Mouse (Mus musculus) ZHBTc4 (cell line): Measurements from ENCODE around the gene Ppp1cc.
"Not testable (repeated sequence)": the region's sequence is repeated elsewhere in the genome, so short reads cannot be mapped to it uniquely, and the experiment has no call there.

Experiments used
- DNase-seq: peaks from one replicate; pipeline ENCODE4 v3.0.0-alpha.2; 2011; ENCODE audit warnings: low read depth, low spot score

The Ppp1cc gene

DNA sequence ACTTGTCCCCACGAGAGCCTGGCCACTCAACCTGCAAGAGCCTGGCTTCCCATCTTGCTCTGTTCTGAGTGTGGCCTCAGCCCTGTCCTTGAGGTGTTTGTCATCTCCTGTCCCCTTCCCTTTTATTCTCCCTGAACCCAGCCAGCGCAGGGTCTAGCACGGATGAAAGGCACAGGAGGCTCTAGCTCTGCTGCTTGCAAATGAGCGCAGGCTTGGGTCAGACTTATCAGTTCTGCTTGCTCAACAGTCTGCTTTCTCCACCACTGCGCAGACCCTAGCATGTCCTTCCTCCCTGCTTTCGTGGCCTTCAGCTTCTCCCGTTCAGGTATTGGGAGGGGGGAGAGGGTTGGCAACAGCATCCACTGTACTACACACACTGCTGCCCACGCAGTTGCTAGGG, 54.0 kb downstream of the Ppp1cc start:
- DNase-seq: no peak

DNA sequence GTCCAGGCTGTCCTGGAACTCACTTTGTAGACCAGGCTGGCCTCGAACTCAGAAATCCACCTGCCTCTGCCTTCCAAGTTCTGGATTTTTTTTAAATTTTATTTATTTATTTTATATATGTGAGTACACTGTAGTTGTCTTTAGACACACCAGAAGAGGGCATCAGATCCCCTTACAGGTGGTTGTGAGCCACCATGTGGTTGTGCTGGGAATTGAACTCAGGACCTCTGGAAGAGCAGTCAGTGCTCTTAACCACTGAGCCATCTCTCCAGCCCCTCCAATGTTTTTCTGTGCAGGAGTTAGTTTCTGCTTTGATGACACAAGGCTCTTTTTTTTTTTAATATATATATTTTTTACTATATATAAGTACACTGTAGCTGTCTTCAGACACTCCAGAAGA, 54.7 kb downstream of the Ppp1cc start:
- not testable (repeated sequence) for DNase-seq

DNA sequence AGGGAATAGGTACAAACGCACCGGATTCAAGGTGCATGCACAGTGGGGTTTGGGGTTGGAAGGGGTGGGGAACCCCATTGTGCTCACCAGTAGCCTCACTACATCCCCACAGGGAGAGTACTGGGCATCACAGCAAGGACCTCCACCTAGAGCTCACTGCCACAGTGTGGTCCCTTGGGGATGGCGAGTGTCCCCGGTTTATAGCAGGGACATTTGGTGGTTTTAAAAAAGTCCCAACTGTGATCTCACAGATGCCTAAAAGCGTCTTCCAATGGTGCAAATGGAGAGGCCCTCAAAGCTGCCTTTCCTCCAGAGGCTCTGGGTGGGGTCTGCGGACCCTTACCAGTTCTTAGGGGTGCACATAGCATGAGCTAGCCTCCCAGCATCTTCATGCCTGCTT, 55.8 kb downstream of the Ppp1cc start:
- DNase-seq: no peak

DNA sequence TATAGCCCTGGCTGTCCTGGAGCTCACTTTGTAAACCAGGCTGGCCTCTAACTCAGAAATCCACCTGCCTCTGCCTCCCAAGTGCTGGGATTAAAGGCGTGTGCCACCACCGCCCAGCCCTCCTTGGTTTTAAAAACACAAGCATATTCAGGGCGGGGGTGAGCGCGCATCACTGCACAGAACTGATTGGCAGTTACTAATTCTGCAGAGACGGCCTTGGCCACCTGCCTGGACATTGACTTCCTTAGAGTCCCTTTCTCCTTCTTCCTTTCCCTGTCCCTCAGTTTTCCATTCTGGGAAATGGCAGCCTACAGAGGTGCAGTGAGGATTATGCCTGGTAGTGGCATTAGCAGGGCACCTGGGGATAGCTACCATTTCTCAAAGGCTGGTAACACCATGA, 59.6 kb downstream of the Ppp1cc start:
- no peak for DNase-seq

DNA sequence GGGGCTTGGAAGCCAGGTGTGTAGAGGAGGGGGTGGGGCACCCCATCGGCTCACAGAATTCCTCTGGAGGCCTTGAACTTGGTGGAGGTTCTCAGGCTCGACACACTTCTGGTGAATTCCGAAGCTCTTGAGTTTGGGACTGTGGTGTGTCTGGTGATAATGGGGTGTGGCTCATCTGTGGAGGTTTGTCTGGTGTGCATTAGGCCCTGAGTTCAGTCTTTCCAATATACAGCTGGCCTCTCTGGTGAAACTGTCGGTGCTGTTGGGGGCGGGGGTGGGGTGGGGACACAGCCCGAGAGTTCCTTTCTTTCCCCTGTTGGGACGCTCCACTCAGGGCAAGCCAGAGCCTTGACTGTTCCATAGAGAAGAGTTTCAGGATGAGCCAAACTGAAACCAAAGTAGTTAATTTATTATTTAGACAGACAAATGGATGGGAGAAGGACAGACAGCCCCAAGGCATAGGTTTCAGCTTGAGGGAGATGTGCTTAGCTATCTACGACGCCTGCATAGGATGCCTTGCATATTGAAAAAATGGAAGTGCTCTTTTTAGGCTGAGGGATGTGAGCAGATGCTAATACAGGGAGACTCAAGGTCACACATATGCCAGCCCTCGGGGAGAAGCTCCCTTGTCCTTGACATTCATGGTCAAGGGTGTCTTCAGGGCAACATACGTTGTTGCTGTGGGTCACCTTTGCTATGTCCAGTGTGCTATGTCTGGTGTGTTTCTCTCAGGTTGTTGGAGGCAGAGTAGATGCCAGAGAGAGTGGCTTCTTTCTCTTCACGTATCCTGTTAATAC, 60.2 kb downstream of the Ppp1cc start:
- no peak for DNase-seq

DNA sequence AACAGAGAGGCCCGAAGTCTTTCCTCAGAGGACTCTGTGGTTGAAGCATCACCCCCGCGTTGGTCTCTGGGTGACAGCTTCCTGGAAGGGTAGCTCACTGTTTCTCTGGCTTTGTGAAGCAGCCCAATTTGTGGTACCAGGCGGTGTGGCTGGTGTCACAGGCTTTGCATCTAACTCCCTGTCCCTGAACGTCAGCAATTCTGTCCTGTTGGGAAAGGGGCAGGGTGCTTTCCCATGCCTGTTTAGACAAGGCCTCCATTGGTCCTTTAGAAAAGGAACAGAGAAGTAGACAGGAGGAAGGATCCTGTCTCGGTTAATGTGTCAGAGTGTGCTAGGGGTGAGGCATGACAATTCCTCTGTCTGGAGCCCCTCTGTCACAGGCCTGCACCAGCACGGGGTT, 60.9 kb downstream of the Ppp1cc start:
- no peak for DNase-seq

DNA sequence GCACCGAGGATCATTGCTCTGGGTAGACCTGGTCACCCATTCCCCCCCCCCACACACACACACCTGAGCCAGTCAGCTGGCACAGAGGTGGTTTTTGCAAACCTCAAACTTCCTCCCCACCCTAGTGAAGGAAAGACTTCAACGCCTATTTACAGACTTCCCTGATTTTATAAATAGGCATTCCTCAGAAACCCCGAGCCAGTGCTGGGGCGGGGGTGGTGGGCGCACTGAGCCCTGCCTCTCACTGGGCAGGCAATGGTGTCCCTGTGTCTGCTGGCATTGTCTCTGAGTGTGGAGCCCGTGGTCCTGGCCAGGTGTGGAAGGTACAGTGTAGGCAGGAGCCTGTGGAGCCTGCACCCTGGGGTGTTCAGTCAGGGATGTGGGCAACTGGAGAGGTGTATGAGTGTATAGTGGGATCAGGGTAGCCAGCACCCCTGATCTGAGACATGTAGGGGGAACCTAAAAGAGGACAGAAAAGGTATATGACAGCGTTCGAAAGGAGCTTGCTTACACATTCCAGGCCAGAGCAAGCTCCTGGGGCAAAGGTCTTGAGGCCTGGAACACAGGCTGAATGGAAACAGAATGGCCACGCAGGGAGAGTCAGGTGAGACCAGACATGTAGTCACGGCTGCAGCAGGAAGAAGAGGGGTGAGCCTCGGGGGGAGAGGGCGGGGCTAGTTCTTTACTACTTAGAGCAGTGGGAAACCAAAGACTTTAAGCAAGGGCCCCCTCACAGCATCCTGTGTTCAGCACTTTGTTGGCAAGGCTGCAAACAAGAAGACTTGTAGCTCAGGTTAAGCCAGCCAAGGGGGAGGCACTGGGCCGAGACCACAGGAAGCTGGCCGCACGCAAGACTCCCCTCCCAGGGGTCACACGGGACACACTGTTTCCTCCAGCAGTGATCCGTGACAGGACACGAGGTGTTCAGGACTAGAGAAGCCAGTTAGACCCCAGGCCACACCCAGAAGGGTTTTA, 61.9 kb downstream of the Ppp1cc start:
- DNase-seq: no peak

DNA sequence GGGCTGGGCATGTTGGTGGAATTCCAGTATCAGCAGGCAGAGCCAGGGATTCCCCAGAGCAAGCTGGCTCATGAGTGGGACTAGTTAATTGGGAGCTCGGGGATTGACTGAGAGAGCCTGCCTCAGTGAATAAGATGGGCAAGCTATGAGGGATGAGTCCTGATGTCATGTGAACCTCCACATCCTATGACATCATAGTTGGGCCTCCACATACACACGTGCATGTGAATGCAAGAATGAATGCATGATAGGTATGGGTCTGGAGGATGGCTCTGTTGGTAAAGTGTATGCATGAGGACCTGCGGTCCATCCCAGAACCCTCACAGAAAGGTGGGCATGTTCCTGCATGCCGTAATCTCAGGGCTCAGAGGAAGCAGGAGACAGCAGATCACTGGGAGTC, 63.0 kb downstream of the Ppp1cc start:
- DNase-seq: no peak

DNA sequence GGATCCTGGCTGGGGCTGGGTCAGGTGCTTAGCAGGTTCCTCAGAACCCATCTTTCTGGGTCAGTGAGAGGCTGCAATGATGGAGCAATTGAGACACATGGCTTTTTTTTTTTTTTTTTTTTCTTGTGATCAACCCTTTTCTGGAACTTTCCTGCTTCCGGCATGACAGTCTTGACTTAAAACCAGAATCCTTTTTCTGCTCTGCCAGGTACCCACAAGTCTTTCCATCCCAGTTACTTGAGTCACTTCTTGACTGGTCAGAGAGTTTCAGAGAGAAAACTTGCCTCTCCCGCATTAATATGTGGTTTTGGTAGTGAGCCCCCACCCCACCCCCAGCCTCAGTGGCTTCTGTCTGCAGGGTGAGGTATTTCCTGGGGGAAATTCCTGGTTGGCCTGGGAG, 66.2 kb downstream of the Ppp1cc start:
- no peak for DNase-seq
